Mouse (Mus musculus): ENCODE measurements around the gene Fbxo39.
A peak's percentile ranks its signal among the peaks of the same experiment; 100 is the strongest.

The Fbxo39 gene

GRCm38 (mm10) chr11:72314151-72314895, at the start of gene Fbxo39:
Gene Fbxo39 (plus strand): TSS chr11:72314444.
- no peak for DNase-seq (ENCODE audit: low spot score in 2 of 2)

- DNase-seq (ENCODE audit: low spot score in 2 of 2), result no peak
Observed at GRCm38 (mm10) chr11:72265483-72265882, 48.8 kb upstream of the Fbxo39 start.

- DNase-seq (ENCODE audit: low spot score in 2 of 2), result peak; percentile 6 to 12
Observed at GRCm38 (mm10) chr11:72266207-72266959, 47.9 kb upstream of the Fbxo39 start.

- no peak for DNase-seq (ENCODE audit: low spot score in 2 of 2)
Observed at GRCm38 (mm10) chr11:72266960-72267560, 47.2 kb upstream of the Fbxo39 start, which contains the start of gene Slc13a5. Gene Slc13a5 (minus strand): TSS chr11:72267222.

- DNase-seq (ENCODE audit: low spot score in 2 of 2), result no peak
Observed at GRCm38 (mm10) chr11:72271761-72272160, 42.5 kb upstream of the Fbxo39 start.

GRCm38 (mm10) chr11:72273341-72273740, 40.9 kb upstream of the Fbxo39 start:
- no peak for DNase-seq (ENCODE audit: low spot score in 2 of 2)

- DNase-seq (ENCODE audit: low spot score in 2 of 2), result no peak
Observed at GRCm38 (mm10) chr11:72281143-72281851, 32.9 kb upstream of the Fbxo39 start.

- no peak for DNase-seq (ENCODE audit: low spot score in 2 of 2)
Observed at GRCm38 (mm10) chr11:72281852-72282400, 32.3 kb upstream of the Fbxo39 start.

GRCm38 (mm10) chr11:72283486-72284224, 30.6 kb upstream of the Fbxo39 start:
- DNase-seq (ENCODE audit: low spot score in 2 of 2), result no peak

GRCm38 (mm10) chr11:72284532-72285182, 29.6 kb upstream of the Fbxo39 start:
- DNase-seq (ENCODE audit: low spot score in 2 of 2), result no peak

GRCm38 (mm10) chr11:72285971-72286480, 28.2 kb upstream of the Fbxo39 start:
- DNase-seq (ENCODE audit: low spot score in 2 of 2), result no peak

- no peak for DNase-seq (ENCODE audit: low spot score in 2 of 2)
Observed at GRCm38 (mm10) chr11:72286651-72287050, 27.6 kb upstream of the Fbxo39 start.

- DNase-seq (ENCODE audit: low spot score in 2 of 2), result no peak
Observed at GRCm38 (mm10) chr11:72287126-72287525, 27.1 kb upstream of the Fbxo39 start.

GRCm38 (mm10) chr11:72287543-72287942, 26.7 kb upstream of the Fbxo39 start:
- DNase-seq (ENCODE audit: low spot score in 2 of 2), result no peak

GRCm38 (mm10) chr11:72293116-72293515, 21.1 kb upstream of the Fbxo39 start:
- DNase-seq (ENCODE audit: low spot score in 2 of 2), result no peak

GRCm38 (mm10) chr11:72301334-72301733, 12.9 kb upstream of the Fbxo39 start, which contains the start of gene Xaf1:
Gene Xaf1 (plus strand): TSS chr11:72301629.
- DNase-seq (ENCODE audit: low spot score in 2 of 2), result peak; percentile 86 to 91

- peak; percentile 54 to 70 for DNase-seq (ENCODE audit: low spot score in 2 of 2)
Observed at GRCm38 (mm10) chr11:72302230-72302629, 12.0 kb upstream of the Fbxo39 start.

GRCm38 (mm10) chr11:72307461-72307860, 6.8 kb upstream of the Fbxo39 start:
- DNase-seq (ENCODE audit: low spot score in 2 of 2), result no peak

- DNase-seq (ENCODE audit: low spot score in 2 of 2), result peak in 1 of 2 experiments; percentile 11
Observed at GRCm38 (mm10) chr11:72308982-72309381, 5.3 kb upstream of the Fbxo39 start.

GRCm38 (mm10) chr11:72310491-72310890, 3.8 kb upstream of the Fbxo39 start:
- no peak for DNase-seq (ENCODE audit: low spot score in 2 of 2)

Measured in heart, adult 9 months (tissue).